Mouse (Mus musculus) thymus, postnatal 4 days (tissue): ENCODE results near the gene Gid8.

Experiments used
- DNase-seq: peaks from one replicate; pipeline ENCODE4 v3.0.0; 2021

Gid8 gene

GRCm38 (mm10) chr2:180754976-180755688 is 45.2 kb downstream of the Gid8 start:
- no peak for DNase-seq

DNA sequence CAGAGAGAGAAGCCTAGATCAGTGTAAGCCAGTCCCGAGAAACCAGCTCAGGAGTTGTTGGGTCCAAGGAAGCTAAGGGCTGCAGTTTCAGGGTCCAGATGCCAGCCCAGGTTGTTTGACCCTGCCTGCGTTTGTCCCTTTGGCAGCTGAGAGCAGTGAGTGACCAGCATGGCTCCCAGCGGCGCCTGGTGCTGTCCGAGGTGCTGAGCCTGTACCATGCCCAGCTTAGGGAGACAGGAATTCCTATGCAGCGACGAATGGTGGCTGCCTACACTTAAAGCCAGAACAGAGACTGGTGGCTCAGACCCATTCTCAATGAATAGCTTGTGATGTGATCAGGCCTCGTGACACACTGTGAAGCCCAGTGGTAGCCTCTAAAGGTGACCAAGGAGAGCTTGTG is 46.0 kb downstream of the Gid8 start:
- DNase-seq: peak; percentile 50

GRCm38 (mm10) chr2:180756786-180757185 is 46.9 kb downstream of the Gid8 start:
- DNase-seq: no peak

GRCm38 (mm10) chr2:180758513-180759263 is 48.8 kb downstream of the Gid8 start:
- DNase-seq: no peak

DNA sequence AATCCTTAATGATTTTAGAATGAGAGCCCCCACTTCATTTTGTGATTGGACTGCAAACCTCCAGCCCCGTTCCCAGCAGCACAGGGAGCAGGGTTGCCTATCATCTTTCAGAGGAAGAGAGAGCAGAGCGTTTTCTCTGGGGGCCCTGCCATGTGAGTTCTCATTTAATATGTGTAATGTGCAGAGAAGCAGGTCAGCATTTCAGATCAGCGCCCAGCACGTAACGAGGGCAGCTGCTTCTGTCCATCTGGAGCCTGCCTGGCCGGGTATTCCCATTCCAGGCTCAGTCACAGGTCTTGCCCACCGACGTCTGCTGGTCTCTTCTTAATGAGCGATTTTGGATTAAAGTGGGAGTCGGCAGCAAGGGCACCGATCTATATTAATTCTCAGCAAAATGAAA is 55.1 kb downstream of the Gid8 start:
- no peak for DNase-seq

GRCm38 (mm10) chr2:180765713-180766112 is 55.8 kb downstream of the Gid8 start:
- DNase-seq: no peak
